Mouse (Mus musculus) hindbrain, embryonic 12.5 days (tissue): ENCODE measurements around the gene Capn8. TPM values are rescaled to one million over a fixed set of nuclear protein-coding genes. Genes with fewer than 3 reads are reported as not detected.

Experiments
- ATAC-seq: fragments of 200-750 bp; cut with Nextera tagmentation; 2 replicates; pipeline ENCODE4 v1.8.0; 2017; ENCODE audit warnings: moderate TSS enrichment; ENCODE audit not compliant: low FRiP score
- H3K27ac ChIP-seq: fragments of 300-500 bp; sonication (generic); 2 replicates; pipeline ENCODE4 v1.5.1; 2016; ENCODE audit warnings: mild to moderate bottlenecking
- H3K27me3 ChIP-seq: fragments of 300-500 bp; sonication (generic); 2 replicates; pipeline ENCODE4 v1.6.1; 2016; ENCODE audit warnings: mild to moderate bottlenecking
- H3K36me3 ChIP-seq: fragments of 300-500 bp; sonication (generic); 2 replicates; pipeline ENCODE4 v1.6.1; 2016; ENCODE audit warnings: mild to moderate bottlenecking
- H3K4me1 ChIP-seq: fragments of 300-500 bp; sonication (generic); 2 replicates; pipeline ENCODE4 v1.6.1; 2016
- H3K4me2 ChIP-seq: fragments of 300-500 bp; sonication (generic); replicated peaks from 2 replicates; pipeline ENCODE4 v1.6.1; 2016; ENCODE audit warnings: mild to moderate bottlenecking
- H3K4me3 ChIP-seq: fragments of 300-500 bp; sonication (generic); 2 replicates; pipeline ENCODE4 v1.5.1; 2016; ENCODE audit warnings: mild to moderate bottlenecking
- H3K9ac ChIP-seq: fragments of 300-500 bp; sonication (generic); 2 replicates; pipeline ENCODE4 v1.6.1; 2016; ENCODE audit warnings: mild to moderate bottlenecking, moderate library complexity
- H3K9me3 ChIP-seq: fragments of 300-500 bp; sonication (generic); replicated peaks from 2 replicates; pipeline ENCODE4 v1.6.1; 2016; ENCODE audit warnings: mild to moderate bottlenecking
- WGBS: fragments of 180-500 bp; shearing (Covaris S2); methylation state at CpG from one replicate; pipeline ENCODE4 v1.1.7; 2016; 5-methylcytosine and 5-hydroxymethylcytosine counted together
- polyA plus RNA-seq: library from polyadenylated mRNA; unstranded; fragments of >200 nt; fragmentation: Nextera tagmentation; extraction: Ambion mirVana; gene quantifications from 2 replicates; pipeline ENCODE4 v1.2.1, GENCODE M21; 2016

Gene Capn8
- polyA plus RNA-seq, result not detected in 2 replicates

- no peaks in the 10 kb centered on the region for H3K36me3 ChIP-seq
- no peak within 1 kb of the TSS for H3K27ac ChIP-seq
- H3K4me2 ChIP-seq, result no peak within 1 kb of the TSS
- H3K9me3 ChIP-seq, result no peaks in the 10 kb centered on the region
- ATAC-seq, result no peak
- H3K9ac ChIP-seq, result no peak within 1 kb of the TSS
- H3K4me3 ChIP-seq, result no peak within 1 kb of the TSS
- no peaks in the 10 kb centered on the region for H3K27me3 ChIP-seq
- WGBS, result 80% methylated on average over 5 of the region's 5 CpGs
- H3K4me1 ChIP-seq, result peaks cover 14% of the 10 kb centered on the region
Observed at GRCm38 (mm10) chr1:182564408-182565120, at the start of gene Capn8. Gene Capn8, plus strand, starts transcription at chr1:182565007.

GRCm38 (mm10) chr1:182516758-182517676 is 47.8 kb upstream of the Capn8 start, which contains the start of gene Capn2:
Gene Capn2, minus strand, starts transcription at chr1:182517608.
- peak within 1 kb of the TSS; percentile 87 for H3K9ac ChIP-seq
- H3K4me3 ChIP-seq, result peak within 1 kb of the TSS; percentile 85
- ATAC-seq, result peak; percentile 95
- WGBS, result under 1% methylated on average over 69 of the region's 84 CpGs
- H3K27ac ChIP-seq, result peak within 1 kb of the TSS; percentile 87
- H3K4me1 ChIP-seq, result peaks cover 26% of the 10 kb centered on the region
- no peaks in the 10 kb centered on the region for H3K9me3 ChIP-seq
- peaks cover 13% of the 10 kb centered on the region for H3K27me3 ChIP-seq
- peak within 1 kb of the TSS; percentile 79 for H3K4me2 ChIP-seq
- H3K36me3 ChIP-seq, result peaks cover 3% of the 10 kb centered on the region

- 2% methylated on average over 10 of the region's 10 CpGs for WGBS
- H3K4me1 ChIP-seq, result peaks cover 26% of the 10 kb centered on the region
- H3K9ac ChIP-seq, result peak overlapping the region; percentile 87
- H3K36me3 ChIP-seq, result no peaks in the 10 kb centered on the region
- ATAC-seq, result peak; percentile 49
- peak overlapping the region; percentile 79 for H3K4me2 ChIP-seq
- peaks cover 13% of the 10 kb centered on the region for H3K27me3 ChIP-seq
- H3K9me3 ChIP-seq, result no peaks in the 10 kb centered on the region
- H3K4me3 ChIP-seq, result peak overlapping the region; percentile 85
- no peak overlapping the region for H3K27ac ChIP-seq
Observed at GRCm38 (mm10) chr1:182517677-182518011, 47.2 kb upstream of the Capn8 start.

GRCm38 (mm10) chr1:182518143-182518680 is 46.6 kb upstream of the Capn8 start:
- no peak overlapping the region for H3K9ac ChIP-seq
- no peak overlapping the region for H3K27ac ChIP-seq
- H3K4me1 ChIP-seq, result peaks cover 26% of the 10 kb centered on the region
- H3K27me3 ChIP-seq, result peaks cover 13% of the 10 kb centered on the region
- ATAC-seq, result no peak
- no peaks in the 10 kb centered on the region for H3K9me3 ChIP-seq
- H3K36me3 ChIP-seq, result no peaks in the 10 kb centered on the region
- WGBS, result 51% methylated on average over 10 of the region's 10 CpGs
- H3K4me2 ChIP-seq, result no peak overlapping the region
- H3K4me3 ChIP-seq, result no peak overlapping the region

- Histone ChIP-seq H3K4me2 (no peak overlapping the region), H3K9ac (no peak overlapping the region), H3K27me3 (peaks cover 13% of the 10 kb centered on the region), H3K9me3 (no peaks in the 10 kb centered on the region), H3K4me1 (peaks cover 26% of the 10 kb centered on the region), H3K36me3 (no peaks in the 10 kb centered on the region), H3K27ac (no peak overlapping the region), H3K4me3 (no peak overlapping the region)
- 86% methylated on average over 6 of the region's 6 CpGs for WGBS
- ATAC-seq, result no peak
Observed at GRCm38 (mm10) chr1:182518811-182519210, 46.0 kb upstream of the Capn8 start.

- Histone ChIP-seq H3K4me2 (no peak overlapping the region), H3K36me3 (no peaks in the 10 kb centered on the region), H3K4me1 (peaks cover 26% of the 10 kb centered on the region), H3K4me3 (no peak overlapping the region), H3K27me3 (peaks cover 13% of the 10 kb centered on the region), H3K9me3 (no peaks in the 10 kb centered on the region), H3K27ac (no peak overlapping the region; the same call in 1 of the 2 replicates), H3K9ac (no peak overlapping the region)
- no peak for ATAC-seq
- 76% methylated on average over 5 of the region's 5 CpGs for WGBS
Observed at GRCm38 (mm10) chr1:182519341-182519740, 45.5 kb upstream of the Capn8 start.

- Histone ChIP-seq H3K9ac (no peak overlapping the region), H3K4me3 (no peak overlapping the region), H3K27ac (peak overlapping the region; percentile 62), H3K4me2 (no peak overlapping the region; the same call in 1 of the 2 replicates), H3K9me3 (no peaks in the 10 kb centered on the region), H3K4me1 (peaks cover 22% of the 10 kb centered on the region), H3K36me3 (no peaks in the 10 kb centered on the region), H3K27me3 (peaks cover 13% of the 10 kb centered on the region)
- no peak for ATAC-seq
- 20% methylated on average over 14 of the region's 14 CpGs for WGBS
Observed at GRCm38 (mm10) chr1:182520091-182520937, 44.5 kb upstream of the Capn8 start.

GRCm38 (mm10) chr1:182520938-182521500 is 43.8 kb upstream of the Capn8 start:
- Histone ChIP-seq H3K36me3 (no peaks in the 10 kb centered on the region), H3K9ac (no peak overlapping the region)

GRCm38 (mm10) chr1:182522961-182523360 is 41.8 kb upstream of the Capn8 start:
- Histone ChIP-seq H3K4me3 (no peak overlapping the region), H3K27me3 (peaks cover 18% of the 10 kb centered on the region), H3K4me2 (no peak overlapping the region), H3K36me3 (no peaks in the 10 kb centered on the region), H3K9me3 (no peaks in the 10 kb centered on the region), H3K4me1 (peaks cover 8% of the 10 kb centered on the region), H3K27ac (no peak overlapping the region), H3K9ac (no peak overlapping the region)
- WGBS, result 82% methylated on average over 5 of the region's 5 CpGs
- ATAC-seq, result no peak

More at GRCm38 (mm10) chr1:182520938-182521500, 43.8 kb upstream of the Capn8 start:
- ATAC-seq, result no peak
- Histone ChIP-seq H3K4me1 (peaks cover 15% of the 10 kb centered on the region), H3K4me2 (no peak overlapping the region), H3K4me3 (no peak overlapping the region), H3K9me3 (no peaks in the 10 kb centered on the region), H3K27ac (peak overlapping the region; percentile 62; the same call in 1 of the 2 replicates), H3K27me3 (peaks cover 13% of the 10 kb centered on the region)
- WGBS, result 64% methylated on average over 8 of the region's 8 CpGs

- 83% methylated on average over 3 of the region's 3 CpGs for WGBS
- Histone ChIP-seq H3K4me2 (no peak overlapping the region), H3K4me1 (peaks cover 14% of the 10 kb centered on the region), H3K27ac (no peak overlapping the region), H3K9ac (no peak overlapping the region), H3K27me3 (peaks cover 18% of the 10 kb centered on the region), H3K9me3 (no peaks in the 10 kb centered on the region), H3K4me3 (no peak overlapping the region), H3K36me3 (no peaks in the 10 kb centered on the region)
- no peak for ATAC-seq
Observed at GRCm38 (mm10) chr1:182523692-182524091, 41.1 kb upstream of the Capn8 start.

- Histone ChIP-seq H3K4me3 (no peak overlapping the region), H3K9ac (no peak overlapping the region), H3K27ac (no peak overlapping the region), H3K36me3 (no peaks in the 10 kb centered on the region), H3K4me2 (no peak overlapping the region), H3K27me3 (peaks cover 13% of the 10 kb centered on the region), H3K9me3 (no peaks in the 10 kb centered on the region), H3K4me1 (peaks cover 11% of the 10 kb centered on the region)
- ATAC-seq, result no peak
- 89% methylated on average over 3 of the region's 3 CpGs for WGBS
Observed at GRCm38 (mm10) chr1:182525601-182526000, 39.2 kb upstream of the Capn8 start.
